Mouse (Mus musculus) megakaryocyte-erythroid progenitor cell, adult 5-6 weeks (primary cell): ENCODE measurements around the gene AW011738. TPM values are rescaled to one million over a fixed set of nuclear protein-coding genes. Genes with fewer than 3 reads are reported as not detected.

Experiments used
- ATAC-seq: replicated peaks from 2 replicates; pipeline ENCODE4 v1.8.0; 2016; ENCODE audit warnings: mild to moderate bottlenecking, inconsistent platforms; ENCODE audit not compliant: severe bottlenecking, poor library complexity, low FRiP score, low TSS enrichment
- total RNA-seq, 2 experiments: library from RNA; stranded (forward) in 1 of 2; stranded (reverse) in 1 of 2; fragments of 200-1000, 215-1000 nt in 1 of 2; fragments of >200 nt in 1 of 2; fragmentation: Nextera tagmentation in 1 of 2; gene quantifications; 2 replicates each; pipeline ENCODE4 v1.2.3; 2014 to 2017

The AW011738 gene
- total RNA-seq, 2 experiments from 2014 or later: 0.38 to 0.55 TPM

DNA sequence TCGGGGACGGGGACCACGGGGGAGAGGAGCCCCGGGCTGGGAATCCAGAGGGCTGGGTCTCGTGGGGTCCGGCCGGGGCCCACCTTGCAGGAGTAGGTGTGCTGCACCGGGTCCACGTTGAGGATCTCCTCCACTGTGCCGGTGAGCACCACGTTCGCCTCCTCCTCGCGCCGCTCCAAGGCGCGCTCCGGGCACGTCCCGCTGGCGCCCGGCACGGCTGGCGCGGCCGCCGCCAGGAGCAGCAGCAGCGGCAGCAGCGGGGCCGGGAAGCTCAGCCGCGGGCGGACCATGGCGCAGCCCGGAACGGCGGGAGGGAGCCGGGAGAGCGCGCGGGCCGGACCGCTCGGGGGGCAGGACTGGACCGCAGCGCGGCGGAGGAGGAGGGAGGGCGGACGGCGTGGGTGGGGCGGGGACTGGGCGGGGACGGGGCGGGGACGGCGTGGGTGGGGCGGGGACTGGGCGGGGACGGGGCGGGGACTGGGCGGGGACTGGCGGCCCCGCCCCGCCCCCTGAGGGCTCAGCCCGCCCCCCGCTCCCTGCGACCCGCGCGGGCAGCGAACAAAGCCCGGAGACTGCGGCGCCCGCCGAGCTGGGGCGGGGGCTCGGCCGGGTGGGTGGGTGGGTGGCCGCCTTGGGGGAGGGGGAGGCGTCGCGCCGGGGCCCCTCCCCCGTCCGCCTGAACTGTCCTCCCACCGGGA, 5.8 kb upstream of the AW011738 start, which contains the start of gene Agrn:
Agrn (minus strand) TSS at position 358 of the 698 bp plus-strand sequence.
- ATAC-seq: peak; percentile 48

- peak; percentile 50 for ATAC-seq
These were observed 5.3 kb upstream of the AW011738 start for GRCm38 (mm10) chr4:156197829-156198205.

DNA sequence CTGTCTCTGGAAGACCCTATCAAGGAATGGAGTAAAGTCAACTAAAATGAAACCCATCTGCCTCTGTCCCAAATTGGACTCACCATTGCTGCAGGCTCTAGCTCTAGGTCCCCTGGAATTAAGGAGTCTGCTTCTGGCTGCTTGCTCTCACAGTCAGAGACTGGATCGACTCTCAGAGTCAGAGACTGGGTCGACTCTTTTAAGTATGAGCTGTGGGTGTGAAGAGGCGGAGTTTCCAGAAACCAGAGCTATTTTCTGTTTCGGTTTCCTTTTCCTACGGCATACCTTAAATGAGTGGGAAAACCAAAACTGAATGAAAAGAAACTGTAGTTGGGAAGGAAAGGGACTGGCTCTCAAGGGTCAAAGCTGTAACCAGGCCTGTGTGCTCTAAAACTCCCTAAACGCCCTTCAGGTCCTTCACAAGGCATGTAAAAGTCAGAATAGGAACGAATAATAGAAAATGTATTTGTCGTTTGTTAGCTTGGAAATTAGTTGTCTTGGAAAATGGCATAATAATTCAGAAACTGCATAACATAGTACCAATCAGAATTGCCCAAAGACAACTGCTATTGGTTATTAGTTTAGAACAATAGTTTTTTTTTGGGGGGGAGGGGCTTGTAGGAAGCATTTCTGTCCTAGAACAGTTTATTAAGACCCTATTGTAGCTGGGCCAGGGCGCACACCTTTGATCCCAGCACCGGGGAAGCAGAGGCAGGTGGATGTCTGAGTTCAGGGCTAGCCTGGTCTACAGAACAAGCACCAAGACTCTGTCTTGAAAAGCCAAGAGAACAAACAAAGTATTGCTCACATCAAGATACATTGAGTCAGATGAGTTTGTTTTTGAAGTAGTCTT, 2.3 kb upstream of the AW011738 start, which contains the start of gene Isg15:
Isg15 (minus strand) TSS at position 196 of the 853 bp plus-strand sequence.
- no peak for ATAC-seq

DNA sequence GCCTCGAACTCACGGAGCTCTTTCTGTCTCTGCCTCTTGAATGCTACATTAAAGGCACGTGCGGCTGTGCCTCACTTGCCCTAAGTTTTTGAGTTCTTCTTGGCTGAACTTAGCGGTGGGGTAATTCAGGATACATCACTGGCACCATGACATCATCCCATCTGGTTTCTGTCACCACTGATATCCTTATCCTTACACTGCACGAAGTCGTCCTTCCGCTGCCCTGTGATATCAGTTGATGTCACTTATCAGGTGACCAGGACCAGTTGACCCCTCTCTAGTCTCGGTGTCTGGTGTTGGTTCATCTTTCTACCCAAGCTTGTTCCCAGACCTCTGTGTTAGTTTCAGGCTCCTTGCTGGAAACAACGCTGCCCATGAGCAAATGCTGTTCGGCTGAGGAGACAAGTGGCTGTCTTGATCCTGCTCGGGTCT, 626 bp upstream of the AW011738 start:
- ATAC-seq: peak; percentile 79

DNA sequence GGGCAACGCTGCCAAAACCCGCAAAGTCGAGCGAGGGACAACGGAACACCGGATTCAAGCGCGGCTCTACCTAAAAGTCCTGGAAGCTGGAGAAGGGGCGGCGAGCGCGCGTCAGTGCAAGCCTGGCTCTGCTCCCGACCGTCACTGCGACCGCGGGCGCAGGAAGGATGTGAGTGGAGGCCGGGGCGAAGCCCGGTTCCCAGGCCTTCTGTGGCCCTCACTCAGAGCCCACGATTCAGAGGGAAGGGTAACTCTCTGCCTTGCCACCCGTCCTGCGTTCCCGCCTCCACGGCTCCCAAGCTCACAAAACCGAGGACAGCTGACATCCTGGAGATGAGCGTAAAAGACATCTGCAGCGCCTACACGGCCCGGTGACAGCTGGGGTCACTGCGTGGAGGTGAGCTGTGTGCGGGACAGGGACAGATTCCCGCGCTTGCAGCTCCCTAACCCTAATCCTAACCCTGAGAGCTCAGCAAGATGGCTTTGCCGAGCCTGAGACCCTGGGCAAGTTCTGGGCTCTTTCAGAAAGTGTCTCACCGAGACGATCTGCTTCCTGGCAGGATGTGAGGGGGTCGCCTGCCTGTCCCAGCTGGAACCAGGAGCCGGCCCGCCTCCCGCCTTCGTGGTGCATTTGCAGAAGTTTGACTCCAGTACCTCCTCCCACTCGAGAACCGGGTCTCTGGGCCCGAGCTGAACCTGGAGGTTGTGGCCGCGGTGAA, 468 bp downstream of the AW011738 start:
- ATAC-seq: 0 out of 2 replicates have a peak, but pooled peaks have one; percentile 6

GRCm38 (mm10) chr4:156208872-156209271, 5.8 kb downstream of the AW011738 start:
- ATAC-seq: no peak

GRCm38 (mm10) chr4:156209963-156210635, 7.0 kb downstream of the AW011738 start:
- ATAC-seq: no peak

DNA sequence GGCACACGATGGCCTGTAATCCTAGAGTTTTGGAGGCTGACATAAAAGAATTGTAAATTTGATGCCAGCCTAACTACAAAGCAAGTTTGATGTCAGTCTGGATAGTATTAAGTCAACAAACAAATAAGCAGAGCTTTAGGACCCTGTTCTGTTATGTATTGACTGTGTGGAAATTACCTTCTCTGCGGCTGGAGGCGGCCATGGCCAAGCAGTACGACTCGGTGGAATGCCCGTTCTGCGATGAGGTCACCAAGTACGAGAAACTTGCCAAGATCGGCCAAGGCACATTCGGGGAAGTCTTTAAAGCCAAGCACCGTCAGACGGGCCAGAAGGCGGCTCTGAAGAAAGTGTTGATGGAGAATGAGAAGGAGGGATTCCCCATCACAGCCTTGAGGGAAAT, 10.0 kb downstream of the AW011738 start:
- ATAC-seq: no peak

DNA sequence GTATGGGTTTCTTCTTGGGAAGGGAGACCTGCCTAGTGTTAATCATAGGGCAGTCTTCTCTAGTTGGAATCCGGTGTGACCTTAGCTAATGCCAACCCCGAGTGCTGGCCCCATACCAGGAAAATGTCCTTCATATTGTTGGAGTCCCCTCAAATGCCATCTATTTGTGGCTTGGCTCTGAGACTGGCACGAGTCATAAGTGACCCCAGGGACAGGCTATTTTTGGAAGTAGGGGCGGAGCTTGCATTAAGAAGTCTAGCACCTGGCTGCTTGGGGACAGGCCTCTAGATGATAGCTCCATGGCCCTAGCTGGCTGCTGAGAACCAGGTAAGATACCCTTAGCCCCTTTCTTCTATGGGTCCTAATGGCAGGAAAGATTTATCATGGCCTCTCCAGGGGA, 12.5 kb downstream of the AW011738 start, which contains the start of gene Perm1:
Perm1 (plus strand) TSS at position 220 of the 400 bp plus-strand sequence.
- ATAC-seq: no peak

GRCm38 (mm10) chr4:156216196-156216595, 13.1 kb downstream of the AW011738 start:
- ATAC-seq: no peak

- no peak for ATAC-seq
These were observed 14.0 kb downstream of the AW011738 start for GRCm38 (mm10) chr4:156217022-156217669.

DNA sequence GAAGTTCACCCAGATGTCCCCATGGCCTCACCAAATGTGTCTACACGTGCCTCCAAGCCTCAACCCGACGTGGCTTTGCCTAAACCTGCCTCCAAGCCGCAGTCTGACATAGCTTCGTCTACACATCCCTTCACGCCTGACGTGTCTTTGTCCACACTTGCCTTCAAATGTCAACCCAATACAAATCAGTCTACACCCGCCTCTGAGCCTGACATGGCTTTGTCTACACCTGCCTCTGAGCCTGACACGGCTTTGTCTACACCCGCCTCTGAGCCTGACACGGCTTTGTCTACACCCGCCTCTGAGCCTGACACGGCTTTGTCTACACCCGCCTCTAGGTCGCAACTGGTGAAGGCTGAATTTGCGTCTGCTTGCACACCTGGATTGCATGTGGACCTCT, 14.7 kb downstream of the AW011738 start:
- no peak for ATAC-seq

DNA sequence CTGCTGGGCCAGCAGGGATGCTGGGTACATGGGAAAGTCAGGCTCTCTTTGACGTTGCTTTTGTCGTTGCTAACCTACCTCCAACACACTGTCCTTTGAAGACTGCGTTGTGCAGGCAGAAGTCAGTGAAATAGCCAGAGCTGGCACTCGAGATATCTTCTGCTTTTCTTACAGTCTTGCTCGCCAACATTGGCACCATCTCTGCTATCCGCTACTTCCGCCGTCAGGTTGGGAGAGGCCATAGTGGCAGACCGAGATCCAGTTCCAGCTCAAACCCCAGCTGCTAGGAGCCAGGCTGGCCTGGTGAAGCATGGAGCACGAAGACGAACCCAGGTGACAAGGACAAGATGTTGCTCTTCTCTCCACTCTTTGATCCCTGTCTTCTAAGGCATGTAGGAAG, 16.8 kb downstream of the AW011738 start:
- ATAC-seq: no peak

DNA sequence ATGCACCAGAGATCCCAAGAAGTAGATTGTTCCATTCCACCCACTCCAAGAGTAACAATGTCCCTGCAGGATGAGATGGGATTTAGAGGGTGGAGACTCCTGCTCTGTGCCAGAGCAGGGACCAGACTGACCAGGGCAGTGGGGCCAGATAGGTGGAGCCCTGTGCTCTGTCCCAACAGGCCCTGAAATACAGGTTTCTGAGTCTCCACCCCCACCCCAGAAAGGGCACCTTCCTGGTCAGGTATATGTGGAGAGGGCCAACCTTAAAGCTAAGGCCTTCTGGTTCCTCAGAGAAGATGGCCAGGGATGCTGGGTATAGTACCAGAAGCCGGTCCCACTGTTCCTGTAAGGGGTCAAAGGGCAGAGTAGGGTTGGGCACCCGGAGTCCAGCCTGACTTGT, 21.2 kb downstream of the AW011738 start:
- ATAC-seq: no peak

- ATAC-seq: peak; percentile 35; the same call in 1 of the 2 replicates
These were observed 24.8 kb downstream of the AW011738 start for GRCm38 (mm10) chr4:156227752-156228392.

DNA sequence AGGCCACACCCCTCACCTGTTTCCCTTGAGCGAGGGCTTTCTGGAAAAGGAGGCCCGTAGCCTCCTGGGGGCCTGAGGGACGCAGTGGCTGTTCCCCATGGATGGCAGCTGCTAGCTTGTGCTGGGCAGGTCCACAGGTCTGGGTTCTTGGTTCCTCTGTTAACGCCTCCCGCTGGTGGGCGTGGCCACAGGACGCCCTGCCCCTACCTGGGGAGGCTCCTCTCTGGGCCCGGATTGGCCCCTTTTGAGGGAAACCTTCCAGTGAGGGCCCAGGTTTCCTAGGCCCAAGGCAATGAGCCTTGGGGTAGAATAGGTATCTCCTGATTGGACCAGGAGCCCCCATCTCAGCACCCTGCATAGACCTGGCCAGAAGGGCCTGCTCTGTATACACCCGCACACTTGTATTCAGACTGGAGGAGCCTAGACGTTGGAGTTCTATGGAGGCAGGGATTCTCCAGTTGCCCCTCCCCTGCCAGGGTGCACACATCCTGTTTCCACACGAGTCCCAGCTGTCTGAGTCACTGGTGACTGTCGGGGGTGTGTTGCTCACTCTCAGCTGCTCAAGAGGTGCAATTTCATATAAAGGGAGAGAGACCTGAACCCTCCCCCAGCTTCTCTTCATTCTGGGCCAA, 25.4 kb downstream of the AW011738 start:
- ATAC-seq: no peak

DNA sequence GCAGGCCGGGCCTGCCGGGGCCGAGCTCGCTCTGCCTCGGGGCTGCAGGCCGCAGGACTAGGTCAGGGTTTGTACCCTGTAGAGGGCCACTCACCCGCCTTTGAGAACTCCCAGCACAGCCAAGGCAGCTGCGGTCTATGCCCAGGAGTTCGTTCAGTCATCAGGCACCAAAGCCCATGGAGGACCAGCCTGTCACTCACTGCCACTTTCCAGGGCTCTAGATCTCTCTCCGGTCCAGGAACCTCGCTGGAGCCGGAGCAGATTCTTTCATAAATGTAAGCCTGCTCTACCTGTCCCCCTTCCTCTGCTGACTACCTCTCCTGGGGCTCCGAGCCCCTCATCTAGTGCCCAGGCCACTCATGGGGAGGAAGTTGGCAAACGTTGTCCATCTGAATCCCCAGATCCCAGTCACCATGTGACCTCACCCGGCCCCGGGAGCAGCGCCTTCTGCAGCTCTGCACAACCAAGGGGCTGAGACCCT, 31.0 kb downstream of the AW011738 start:
- 0 out of 2 replicates have a peak, but pooled peaks have one; percentile 4 for ATAC-seq
